Mouse (Mus musculus): Measurements from ENCODE around the gene Chrdl1. TPM values are rescaled to one million over a fixed set of nuclear protein-coding genes. Genes with fewer than 3 reads are reported as not detected.

Gene Chrdl1
- not detected for polyA plus RNA-seq (2017; shearing (Covaris generic))

DNA sequence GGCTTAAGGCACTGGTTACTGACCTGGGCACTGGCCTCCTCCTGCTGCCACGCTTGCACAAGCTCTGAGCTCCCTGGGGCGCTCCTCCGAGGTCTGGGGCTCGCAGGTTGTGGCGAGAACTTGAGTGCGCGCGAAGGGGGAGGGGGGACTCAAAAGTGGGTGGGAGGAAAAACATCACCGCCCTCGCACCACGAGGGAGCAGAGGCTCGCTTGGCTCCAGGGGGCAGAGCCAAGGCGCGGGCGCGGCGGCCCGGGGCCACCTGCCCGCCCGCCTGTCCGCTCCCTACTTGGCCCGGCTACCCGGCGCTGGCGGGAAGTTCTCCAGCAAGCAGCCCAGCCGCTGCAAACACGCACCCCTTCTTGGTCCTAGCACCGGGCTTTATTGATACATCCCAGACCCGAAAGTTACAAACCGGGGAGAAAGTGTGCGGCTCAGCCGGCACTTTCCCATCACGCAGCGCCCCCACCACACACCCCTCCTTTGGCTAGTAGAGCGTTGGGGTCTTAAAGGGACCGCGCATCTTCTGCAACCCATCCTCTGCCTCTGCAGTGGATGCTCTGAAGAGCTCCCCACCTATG lies at the start of gene Chrdl1:
Chrdl1 (minus strand) TSS at position 472 of the 579 bp plus-strand sequence.

Other genes starting within 250 kb of the Chrdl1 start
- gene Pak3, start 124.3 kb upstream of the Chrdl1 start, polyA plus RNA-seq (2017; shearing (Covaris generic)): not detected